31 mouse cellular contexts compared by ENCODE assay signal in genomic region chr15:84126447-84126846, GRCm38 (mm10). TPM values are rescaled to one million over a fixed set of nuclear protein-coding genes. Genes with fewer than 3 reads are reported as not detected.
DNase-seq lines count a peak whose midpoint lies in the region; ATAC-seq lines count a peak whose summit lies in the region.
"Had no signal": no experiment of that assay in that cellular context is flagged by ENCODE, and none has a peak within 500 bp of the region (broad histone marks: within the 10 kb centered on the region; RNA-seq: fewer than 3 reads in every experiment).

No protein-coding gene starts in this region.

- ATAC-seq in common myeloid progenitor, adult 5-6 weeks (replicated peaks; ENCODE audit: low read depth, poor library complexity, severe bottlenecking): peak; percentile 45
- ATAC-seq in megakaryocyte progenitor cell, adult 5-6 weeks (replicated peaks; ENCODE audit: poor library complexity): peak; percentile 38; the same call in 1 of the 2 replicates
- no peak for ATAC-seq in intestine, embryonic 15.5 days
- ATAC-seq in neural tube, embryonic 15.5 days (ENCODE audit: low FRiP score): no peak
- ATAC-seq: forebrain, embryonic 13.5 days; forebrain, embryonic 16.5 days; Patski had no signal

- H3K9me3 ChIP-seq in intestine, embryonic 15.5 days: no peaks in the 10 kb centered on the region
- H3K9me3 ChIP-seq in neural tube, embryonic 15.5 days (replicated peaks): no peaks in the 10 kb centered on the region
- H3K9me3 ChIP-seq: forebrain, embryonic 10.5 days; forebrain, embryonic 13.5 days; hindbrain, embryonic 12.5 days; hindbrain, embryonic 15.5 days had no signal

- no peaks in the 10 kb centered on the region for H3K4me1 ChIP-seq in intestine, embryonic 15.5 days (replicated peaks)
- no peaks in the 10 kb centered on the region for H3K4me1 ChIP-seq in neural tube, embryonic 15.5 days
- H3K4me1 ChIP-seq: forebrain, embryonic 13.5 days; hindbrain, embryonic 12.5 days; hindbrain, embryonic 15.5 days had no signal

- no peak overlapping the region for H3K27ac ChIP-seq in intestine, embryonic 15.5 days
- no peak overlapping the region for H3K27ac ChIP-seq in neural tube, embryonic 15.5 days (replicated peaks)
- H3K27ac ChIP-seq: forebrain, embryonic 10.5 days; forebrain, embryonic 13.5 days; hindbrain, embryonic 12.5 days; hindbrain, embryonic 15.5 days had no signal

- DNase-seq in 416B (ENCODE audit: low read depth): peak; percentile 21
- peak; percentile 1 for DNase-seq in A20 (ENCODE audit: low read depth, low spot score)
- DNase-seq in retina, postnatal 1 day: no peak
- DNase-seq: adrenal gland, postnatal 10 days; B cell, adult 2 months; cerebellum, adult 11-12 months; cerebellum, adult 8-10 months; cerebellum, postnatal 36 days; gastrocnemius, postnatal 36 days; heart, adult 11 months had no signal

- WGBS in intestine, embryonic 15.5 days: 59% methylated on average over 4 of the region's 4 CpGs
- WGBS in neural tube, embryonic 15.5 days: 82% methylated on average over 4 of the region's 4 CpGs

- H3K4me2 ChIP-seq in intestine, embryonic 15.5 days (replicated peaks): no peak overlapping the region
- H3K4me2 ChIP-seq in neural tube, embryonic 15.5 days: no peak overlapping the region
- H3K4me2 ChIP-seq: forebrain, embryonic 13.5 days; heart, embryonic 11.5 days; hindbrain, embryonic 12.5 days; hindbrain, embryonic 15.5 days had no signal

- H3K27me3 ChIP-seq in intestine, embryonic 15.5 days (replicated peaks): no peaks in the 10 kb centered on the region
- no peaks in the 10 kb centered on the region for H3K27me3 ChIP-seq in neural tube, embryonic 15.5 days (replicated peaks)
- H3K27me3 ChIP-seq: forebrain, embryonic 13.5 days; hindbrain, embryonic 12.5 days; hindbrain, embryonic 15.5 days had no signal

- H3K36me3 ChIP-seq in intestine, embryonic 15.5 days: no peaks in the 10 kb centered on the region
- no peaks in the 10 kb centered on the region for H3K36me3 ChIP-seq in neural tube, embryonic 15.5 days
- H3K36me3 ChIP-seq: forebrain, embryonic 10.5 days; G1E; hindbrain, embryonic 12.5 days; hindbrain, embryonic 15.5 days had no signal

- no peak overlapping the region for H3K9ac ChIP-seq in intestine, embryonic 15.5 days
- no peak overlapping the region for H3K9ac ChIP-seq in neural tube, embryonic 15.5 days (replicated peaks)
- H3K9ac ChIP-seq: forebrain, embryonic 13.5 days; hindbrain, embryonic 12.5 days; hindbrain, embryonic 15.5 days had no signal

- no peak overlapping the region for H3K4me3 ChIP-seq in intestine, embryonic 15.5 days (replicated peaks)
- no peak overlapping the region for H3K4me3 ChIP-seq in neural tube, embryonic 15.5 days (replicated peaks)
- H3K4me3 ChIP-seq: forebrain, embryonic 10.5 days; forebrain, embryonic 13.5 days; hindbrain, embryonic 12.5 days; hindbrain, embryonic 15.5 days had no signal

RNA-seq across cellular contexts. Expression of gene Pnpla5, which starts 3.5 kb away (rescaled TPM):
- not detected in 2 replicates for total RNA-seq in common myeloid progenitor, adult 5-6 weeks (2017)
- total RNA-seq in megakaryocyte progenitor cell, adult 5-6 weeks (2015): not detected in 2 replicates
- not detected in 2 replicates for total RNA-seq in megakaryocyte progenitor cell, adult 5-6 weeks (2017)
- polyA plus RNA-seq in intestine, embryonic 15.5 days (2015; fragmentation: Nextera tagmentation; extraction: Ambion mirVana): not detected in 2 replicates
- polyA plus RNA-seq in neural tube, embryonic 15.5 days (2015; fragmentation: Nextera tagmentation; extraction: Ambion mirVana): not detected in 2 replicates
- total RNA-seq: CH12.LX; G1E; gastrocnemius, postnatal 36 days; heart, adult 8-10 months; heart, postnatal 25 days; hematopoietic stem cell, adult 5-6 weeks had no signal
- polyA plus RNA-seq: embryonic facial prominence, embryonic 11.5 days; embryonic facial prominence, embryonic 14.5 days; forebrain, embryonic 10.5 days; forebrain, embryonic 13.5 days; forebrain, embryonic 16.5 days; G1E; heart, embryonic 11.5 days; heart, embryonic 14.5 days; heart, postnatal 0 days; hindbrain, embryonic 12.5 days; hindbrain, embryonic 15.5 days; intestine, embryonic 14.5 days; Patski had no signal

RNA-seq across cellular contexts. Expression of gene Sult4a1, which starts 20.9 kb away (rescaled TPM):
- total RNA-seq in common myeloid progenitor, adult 5-6 weeks (2017): not detected in 2 replicates
- not detected in 2 replicates for total RNA-seq in megakaryocyte progenitor cell, adult 5-6 weeks (2015)
- not detected in 2 replicates for total RNA-seq in megakaryocyte progenitor cell, adult 5-6 weeks (2017)
- 4.7 and 6.1 TPM in 2 replicates for polyA plus RNA-seq in intestine, embryonic 15.5 days (2015; fragmentation: Nextera tagmentation; extraction: Ambion mirVana)
- 130 and 150 TPM in 2 replicates for polyA plus RNA-seq in neural tube, embryonic 15.5 days (2015; fragmentation: Nextera tagmentation; extraction: Ambion mirVana)
- total RNA-seq: CH12.LX; G1E; gastrocnemius, postnatal 36 days; heart, postnatal 25 days; hematopoietic stem cell, adult 5-6 weeks had no signal
- polyA plus RNA-seq: G1E had no signal

RNA-seq across cellular contexts. Expression of gene Pnpla3, which starts 41.2 kb away (rescaled TPM):
- not detected in 2 replicates for total RNA-seq in common myeloid progenitor, adult 5-6 weeks (2017)
- total RNA-seq in megakaryocyte progenitor cell, adult 5-6 weeks (2015): not detected in 2 replicates
- total RNA-seq in megakaryocyte progenitor cell, adult 5-6 weeks (2017): not detected in 2 replicates
- polyA plus RNA-seq in intestine, embryonic 15.5 days (2015; fragmentation: Nextera tagmentation; extraction: Ambion mirVana): 0.46 and 1.2 TPM in 2 replicates
- polyA plus RNA-seq in neural tube, embryonic 15.5 days (2015; fragmentation: Nextera tagmentation; extraction: Ambion mirVana): 5.9 and 6.6 TPM in 2 replicates
- total RNA-seq: G1E; hematopoietic stem cell, adult 5-6 weeks had no signal
- polyA plus RNA-seq: G1E had no signal

Comparison
In these comparisons a context has a peak if more than half of its experiments do, and no peak if none do; other contexts are left out.
1. ATAC-seq: peak in common myeloid progenitor, adult 5-6 weeks (single experiment) and megakaryocyte progenitor cell, adult 5-6 weeks (single experiment); none in intestine, embryonic 15.5 days (single experiment) and neural tube, embryonic 15.5 days (single experiment).